ENCODE assay signal across 21 mouse cellular contexts in genomic region chr3:78291894-78292293, GRCm38 (mm10).
DNase-seq lines count a peak whose midpoint lies in the region; ATAC-seq and TF ChIP-seq lines count a peak whose summit lies in the region.
"Had no signal": no experiment of that assay in that cellular context is flagged by ENCODE, and none has a peak within 500 bp of the region (broad histone marks: within the 10 kb centered on the region; RNA-seq: fewer than 3 reads in every experiment).

No protein-coding gene starts in this region.

- no peak overlapping the region for H3K4me2 ChIP-seq in kidney, postnatal 0 days (ENCODE audit: low read length)
- H3K4me2 ChIP-seq in lung, postnatal 0 days (replicated peaks; ENCODE audit: low read depth, low read length), result no peak overlapping the region
- H3K4me2 ChIP-seq: heart, embryonic 12.5 days; limb, embryonic 15.5 days; liver, embryonic 15.5 days; neural tube, embryonic 15.5 days had no signal

- no peaks in the 10 kb centered on the region for H3K9me3 ChIP-seq in kidney, postnatal 0 days (replicated peaks; ENCODE audit: low read length)
- H3K9me3 ChIP-seq in lung, postnatal 0 days (ENCODE audit: low read length), result no peaks in the 10 kb centered on the region
- H3K9me3 ChIP-seq: forebrain, embryonic 10.5 days; heart, embryonic 12.5 days; limb, embryonic 15.5 days; liver, embryonic 15.5 days; neural tube, embryonic 15.5 days had no signal

- peak; percentile 12 for DNase-seq in kidney, postnatal 0 days (ENCODE audit: low spot score)
- no peak for DNase-seq in kidney, adult 8-10 months
- DNase-seq in ES-CJ7 (ENCODE audit: low read depth, low spot score), result peak; percentile 4
- peak; percentile 86 for DNase-seq in Muller cell, postnatal 12 days (ENCODE audit: inconsistent ontology term)
- peak; percentile 17 for DNase-seq in embryo, embryonic 11 days
- no peak for DNase-seq in cerebellum, postnatal 36 days
- DNase-seq in lung, postnatal 0 days (ENCODE audit: low spot score), result no peak
- DNase-seq: adrenal gland, postnatal 25 days; cerebellum, adult 2 months; gastrocnemius, postnatal 10 days; heart, adult 11 months; heart, postnatal 14 days; kidney, adult 18-20 months; kidney, postnatal 14 days had no signal

- H3K4me3 ChIP-seq in kidney, postnatal 0 days (replicated peaks; ENCODE audit: low read depth, low read length), result no peak overlapping the region
- no peak overlapping the region for H3K4me3 ChIP-seq in lung, postnatal 0 days (ENCODE audit: low read depth, low read length)
- H3K4me3 ChIP-seq: forebrain, embryonic 10.5 days; heart, embryonic 12.5 days; layer of hippocampus, adult 2 months; limb, embryonic 15.5 days; liver, embryonic 15.5 days; neural tube, embryonic 15.5 days had no signal

- no peak for ATAC-seq in kidney, postnatal 0 days (replicated peaks; ENCODE audit: low FRiP score, low read depth)
- no peak for ATAC-seq in lung, postnatal 0 days
- ATAC-seq: Patski had no signal

- TF ChIP-seq CTCF in kidney, postnatal 0 days (IDR thresholded peaks at IDR 0.05; ENCODE audit: low read depth), result no peak
- TF ChIP-seq CTCF in lung, postnatal 0 days (IDR thresholded peaks at IDR 0.05), result no peak

- 55% methylated on average over 3 of the region's 3 CpGs for WGBS in kidney, postnatal 0 days
- WGBS in lung, postnatal 0 days, result 34% methylated on average over 3 of the region's 3 CpGs

- no peak overlapping the region for H3K27ac ChIP-seq in kidney, postnatal 0 days
- no peak overlapping the region for H3K27ac ChIP-seq in lung, postnatal 0 days (ENCODE audit: low read length)
- H3K27ac ChIP-seq: forebrain, embryonic 10.5 days; layer of hippocampus, adult 2 months; limb, embryonic 15.5 days; liver, embryonic 15.5 days; neural tube, embryonic 15.5 days had no signal

- H3K36me3 ChIP-seq in kidney, postnatal 0 days (ENCODE audit: insufficient read depth, low read length), result no peaks in the 10 kb centered on the region
- no peaks in the 10 kb centered on the region for H3K36me3 ChIP-seq in lung, postnatal 0 days (ENCODE audit: insufficient read depth, low read length)
- H3K36me3 ChIP-seq: forebrain, embryonic 10.5 days; heart, embryonic 12.5 days; limb, embryonic 15.5 days; liver, embryonic 15.5 days; neural tube, embryonic 15.5 days had no signal

- H3K4me1 ChIP-seq in kidney, postnatal 0 days (replicated peaks; ENCODE audit: insufficient read depth, low read length), result no peaks in the 10 kb centered on the region
- H3K4me1 ChIP-seq in lung, postnatal 0 days (ENCODE audit: insufficient read depth, low read depth, low read length), result no peaks in the 10 kb centered on the region
- H3K4me1 ChIP-seq: forebrain, embryonic 10.5 days; heart, embryonic 12.5 days; limb, embryonic 15.5 days; liver, embryonic 15.5 days; neural tube, embryonic 15.5 days had no signal

- TF ChIP-seq EP300 in lung, postnatal 0 days (IDR thresholded peaks at IDR 0.05), result no peak

- no peaks in the 10 kb centered on the region for H3K27me3 ChIP-seq in kidney, postnatal 0 days (ENCODE audit: insufficient read depth, low read length)
- H3K27me3 ChIP-seq in lung, postnatal 0 days (replicated peaks; ENCODE audit: insufficient read depth, low read length), result no peaks in the 10 kb centered on the region
- H3K27me3 ChIP-seq: heart, embryonic 12.5 days; limb, embryonic 15.5 days; liver, embryonic 15.5 days; neural tube, embryonic 15.5 days; Patski had no signal

- no peak overlapping the region for H3K9ac ChIP-seq in kidney, postnatal 0 days (ENCODE audit: low read depth, low read length)
- no peak overlapping the region for H3K9ac ChIP-seq in lung, postnatal 0 days (replicated peaks; ENCODE audit: low read depth)
- H3K9ac ChIP-seq: heart, embryonic 12.5 days; limb, embryonic 15.5 days; liver, embryonic 15.5 days; neural tube, embryonic 15.5 days had no signal

Comparison
In these comparisons a context has a peak if more than half of its experiments do, and no peak if none do; other contexts are left out.
1. DNase-seq: peak in kidney, postnatal 0 days (single experiment), ES-CJ7 (single experiment), Muller cell, postnatal 12 days (single experiment) and embryo, embryonic 11 days (single experiment); none in kidney, adult 8-10 months (0 of 2), cerebellum, postnatal 36 days (0 of 2) and lung, postnatal 0 days (single experiment).